Mouse (Mus musculus) bone marrow, adult 2 months (tissue): ENCODE measurements around the gene Map3k10.

ENCODE experiments used
- CTCF ChIP-seq: fragments of 200-500 bp; IDR thresholded peaks from 2 replicates; pipeline ENCODE4 v1.5.1; 2011; ENCODE audit warnings: low read length, control low read depth; ENCODE audit not compliant: control insufficient read depth, insufficient read depth
- POLR2A ChIP-seq: fragments of 200-500 bp; IDR thresholded peaks from 2 replicates; pipeline ENCODE4 v1.6.1; 2011; ENCODE audit warnings: low read depth, mild to moderate bottlenecking, control low read depth, low read length, borderline replicate concordance; ENCODE audit not compliant: control insufficient read depth

GRCm38 (mm10) chr7:27656600-27656999, 17.8 kb downstream of the Map3k10 start:
- TF ChIP-seq CTCF (no peak), POLR2A (no peak)
